Mouse (Mus musculus): ENCODE results near the gene Zgrf1. TPM values are rescaled to one million over a fixed set of nuclear protein-coding genes. Genes with fewer than 3 reads are reported as not detected.

The Zgrf1 gene
- total RNA-seq (2014; rRNA removed) (1.8 and 3.8 TPM in 2 replicates), polyA plus RNA-seq (2015; fragmentation: Nextera tagmentation; extraction: Ambion mirVana) (0.70 and 1.3 TPM in 2 replicates)

DNA sequence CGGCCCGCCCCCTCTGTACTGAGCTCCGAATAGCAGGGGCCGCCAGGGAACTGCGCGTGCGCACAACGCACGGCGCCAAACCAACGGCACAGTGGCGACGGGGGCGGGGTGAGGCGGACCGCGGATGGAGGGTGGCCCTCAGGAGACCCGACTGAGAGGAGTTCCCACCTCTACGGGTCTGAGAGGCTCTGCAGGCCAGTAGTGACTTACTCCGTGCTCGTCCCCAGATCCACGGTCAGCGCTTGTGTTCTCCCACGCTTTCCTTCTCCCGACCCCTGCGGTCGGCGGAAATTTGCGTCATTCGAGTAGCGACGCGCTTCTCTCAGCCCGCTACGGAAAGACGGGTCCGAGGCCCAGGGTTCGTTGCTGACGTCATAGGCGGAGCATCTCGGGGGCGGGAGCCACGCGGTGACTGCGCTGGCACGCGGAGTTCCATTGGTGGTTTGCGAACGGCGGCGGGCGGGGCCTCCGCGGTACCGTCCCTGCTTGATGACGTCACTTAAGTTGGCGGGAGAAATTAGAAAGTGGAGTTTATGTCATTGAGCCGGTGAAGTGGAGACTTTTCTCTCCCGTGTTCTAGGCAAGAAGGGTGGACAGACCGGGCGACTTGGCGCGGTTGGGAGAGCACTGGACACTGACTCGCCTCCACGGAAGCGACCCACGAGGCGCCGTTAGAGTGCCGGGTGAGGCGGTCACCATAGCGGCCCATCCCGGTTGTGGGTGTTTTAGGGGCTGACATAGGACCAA lies at the start of gene Zgrf1, which contains the start of gene Larp7:
Gene Zgrf1, plus strand, starts transcription at position 517 of the 747 bp plus-strand sequence.
Gene Larp7, minus strand, starts transcription at position 377 of the 747 bp plus-strand sequence.
- Histone ChIP-seq H3K4me1 (ENCODE audit: insufficient read depth) (no peaks in the 10 kb centered on the region), H3K9me3 (ENCODE audit: low read length) (no peaks in the 10 kb centered on the region), H3K9ac (peak within 1 kb of the TSS; percentile 72), H3K27ac (ENCODE audit: low read depth, low read length) (peak within 1 kb of the TSS; percentile 94), H3K4me3 (ENCODE audit: low read depth, low read length) (peak within 1 kb of the TSS; percentile 87), H3K4me2 (ENCODE audit: low read depth) (peak within 1 kb of the TSS; percentile 71), H3K36me3 (ENCODE audit: insufficient read depth) (no peaks in the 10 kb centered on the region), H3K27me3 (ENCODE audit: insufficient read depth, low read length) (no peaks in the 10 kb centered on the region)
- under 1% methylated on average over 72 of the region's 73 CpGs for WGBS
- ATAC-seq (peak; percentile 99), DNase-seq (peak; percentile 100)
- peak; percentile 36 for TF ChIP-seq CTCF (IDR thresholded peaks at IDR 0.05; ENCODE audit: low read depth)

DNA sequence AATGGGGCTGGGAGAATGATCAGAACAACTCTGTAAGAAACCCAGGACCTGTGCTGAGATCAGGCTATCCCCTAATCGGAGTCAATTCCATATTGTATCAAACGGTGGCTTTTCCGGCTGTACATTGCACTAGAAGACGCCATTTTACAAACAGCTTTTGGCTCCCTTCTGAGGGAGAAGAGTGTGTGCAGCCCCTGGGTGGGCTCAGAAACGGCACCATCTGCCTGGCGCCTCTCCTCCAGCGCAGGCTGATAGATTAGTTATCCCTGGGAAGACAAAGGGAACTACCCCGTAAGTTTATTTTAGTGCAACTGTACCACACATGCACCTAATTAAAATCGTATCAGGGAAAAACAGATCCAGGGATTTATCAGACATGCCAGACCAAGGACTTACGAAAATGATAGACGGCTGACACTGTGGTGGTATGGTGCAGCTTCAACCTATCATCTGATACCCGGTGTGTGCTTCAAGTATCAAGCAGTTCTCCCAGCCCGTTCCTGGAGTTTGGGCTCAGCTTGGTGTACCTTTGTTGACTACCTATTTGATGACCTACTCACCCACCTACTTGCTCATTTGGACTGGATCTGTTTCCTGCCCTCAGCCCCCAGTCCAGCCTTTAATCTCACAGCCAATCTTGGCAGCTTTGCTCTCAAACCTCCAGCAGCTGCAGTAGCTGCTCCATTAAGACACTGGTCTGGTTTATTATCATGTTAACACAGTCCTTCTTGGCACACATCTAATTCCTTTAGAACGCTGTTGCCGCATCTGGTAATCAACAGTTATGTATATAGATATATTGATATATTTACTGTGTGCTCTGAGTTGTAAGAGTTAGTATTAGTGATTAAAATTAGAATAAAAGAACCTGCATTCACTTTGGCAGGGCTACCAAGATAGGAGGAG lies 45.2 kb upstream of the Zgrf1 start:
- Histone ChIP-seq H3K9ac (no peak overlapping the region), H3K36me3 (ENCODE audit: insufficient read depth) (no peaks in the 10 kb centered on the region), H3K27ac (ENCODE audit: low read depth, low read length) (no peak overlapping the region), H3K9me3 (ENCODE audit: low read length) (no peaks in the 10 kb centered on the region), H3K4me1 (ENCODE audit: insufficient read depth) (no peaks in the 10 kb centered on the region), H3K4me3 (ENCODE audit: low read depth, low read length) (no peak overlapping the region), H3K27me3 (ENCODE audit: insufficient read depth, low read length) (no peaks in the 10 kb centered on the region), H3K4me2 (ENCODE audit: low read depth) (no peak overlapping the region)
- DNase-seq (peak; percentile 21), ATAC-seq (peak; percentile 49)
- no peak for TF ChIP-seq CTCF (IDR thresholded peaks at IDR 0.05; ENCODE audit: low read depth)
- WGBS = 50% methylated on average over 15 of the region's 15 CpGs

DNA sequence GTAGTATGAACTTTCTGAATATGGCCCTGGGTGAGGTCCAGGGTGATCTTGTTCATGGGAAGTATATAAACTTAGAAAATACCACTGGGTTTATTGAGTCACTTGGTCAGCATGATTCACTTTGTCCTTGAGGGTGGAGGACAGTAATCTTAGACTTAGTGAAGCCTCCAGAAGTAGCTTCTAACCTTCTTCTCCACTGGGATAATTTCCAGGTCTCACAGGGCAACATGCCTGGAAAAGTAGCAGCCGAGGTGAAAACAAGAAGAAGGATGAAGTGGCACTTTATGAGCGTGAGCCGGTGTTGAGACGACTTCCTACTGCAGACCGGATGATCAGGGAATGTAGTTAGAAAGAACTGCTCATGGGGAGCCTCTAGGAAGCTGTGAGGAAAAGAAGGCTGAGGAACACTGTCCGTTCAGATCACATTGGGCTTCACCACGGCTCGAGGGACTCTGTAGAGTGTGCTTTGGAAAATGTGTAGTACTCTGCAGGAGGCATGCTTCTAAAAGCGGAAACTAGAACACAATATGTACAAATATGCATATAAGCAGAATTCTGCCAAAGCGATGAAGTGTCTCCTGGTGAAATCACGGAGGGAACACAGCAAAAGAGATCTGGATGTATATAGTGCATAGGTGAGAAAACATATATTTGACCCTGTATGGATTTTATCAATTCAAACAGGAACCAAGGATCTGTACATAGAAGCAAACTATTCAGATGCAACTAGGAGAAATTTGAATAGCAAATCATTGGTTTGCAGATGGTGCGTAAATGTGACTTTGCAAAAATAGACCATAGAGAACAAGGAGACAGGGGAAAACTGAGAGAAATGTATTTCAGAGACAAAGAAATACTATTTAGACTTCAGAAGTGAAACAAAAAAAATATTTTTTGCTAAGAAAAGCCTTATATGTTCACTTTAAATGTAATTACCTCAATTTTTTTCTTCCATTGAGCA lies 41.2 kb upstream of the Zgrf1 start:
- 64% methylated on average over 12 of the region's 12 CpGs for WGBS
- Histone ChIP-seq H3K9me3 (ENCODE audit: low read length) (no peaks in the 10 kb centered on the region), H3K27ac (ENCODE audit: low read depth, low read length) (peak overlapping the region; percentile 51), H3K36me3 (ENCODE audit: insufficient read depth) (no peaks in the 10 kb centered on the region), H3K9ac (no peak overlapping the region), H3K4me2 (ENCODE audit: low read depth) (no peak overlapping the region; the same call in 1 of the 2 replicates), H3K4me1 (ENCODE audit: insufficient read depth) (no peaks in the 10 kb centered on the region), H3K4me3 (ENCODE audit: low read depth, low read length) (no peak overlapping the region), H3K27me3 (ENCODE audit: insufficient read depth, low read length) (no peaks in the 10 kb centered on the region)
- TF ChIP-seq CTCF (IDR thresholded peaks at IDR 0.05; ENCODE audit: low read depth) = no peak
- DNase-seq = peak; percentile 49
- ATAC-seq = peak; percentile 59

DNA sequence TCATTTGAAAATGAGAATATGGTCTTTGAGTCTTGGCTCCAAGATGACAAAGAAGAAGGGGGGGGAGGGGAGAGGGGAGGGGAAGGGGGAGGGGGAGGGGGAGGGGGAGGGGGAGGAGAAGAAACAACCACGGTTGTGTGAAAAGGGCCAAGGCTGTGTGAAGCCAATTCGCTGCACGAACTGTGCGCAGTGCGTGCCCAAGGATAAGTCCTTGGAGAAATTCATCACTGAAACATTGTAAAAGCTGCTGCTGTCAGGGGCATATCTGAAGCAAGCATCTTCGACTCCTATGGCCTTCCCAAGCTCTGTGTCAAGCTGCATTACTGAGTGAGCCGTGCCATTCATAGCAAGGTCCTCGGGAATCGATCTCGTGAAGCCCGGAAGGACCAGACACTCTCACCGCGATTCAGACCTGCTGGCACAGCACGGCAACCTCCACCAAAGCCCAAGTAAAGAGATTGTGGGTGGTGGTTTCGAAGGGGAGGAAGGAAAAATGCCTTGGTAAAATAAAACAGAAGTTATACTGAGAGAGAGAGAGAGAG lies 40.4 kb upstream of the Zgrf1 start:
- Histone ChIP-seq H3K27ac (ENCODE audit: low read depth, low read length) (peak overlapping the region; percentile 75), H3K4me2 (ENCODE audit: low read depth) (no peak overlapping the region), H3K9ac (no peak overlapping the region), H3K27me3 (ENCODE audit: insufficient read depth, low read length) (no peaks in the 10 kb centered on the region), H3K4me3 (ENCODE audit: low read depth, low read length) (no peak overlapping the region), H3K4me1 (ENCODE audit: insufficient read depth) (no peaks in the 10 kb centered on the region), H3K9me3 (ENCODE audit: low read length) (no peaks in the 10 kb centered on the region), H3K36me3 (ENCODE audit: insufficient read depth) (no peaks in the 10 kb centered on the region)
- no peak for TF ChIP-seq CTCF (IDR thresholded peaks at IDR 0.05; ENCODE audit: low read depth)
- WGBS = 72% methylated on average over 15 of the region's 15 CpGs
- ATAC-seq (peak; percentile 17; the same call in 1 of the 2 replicates), DNase-seq (peak; percentile 7)

DNA sequence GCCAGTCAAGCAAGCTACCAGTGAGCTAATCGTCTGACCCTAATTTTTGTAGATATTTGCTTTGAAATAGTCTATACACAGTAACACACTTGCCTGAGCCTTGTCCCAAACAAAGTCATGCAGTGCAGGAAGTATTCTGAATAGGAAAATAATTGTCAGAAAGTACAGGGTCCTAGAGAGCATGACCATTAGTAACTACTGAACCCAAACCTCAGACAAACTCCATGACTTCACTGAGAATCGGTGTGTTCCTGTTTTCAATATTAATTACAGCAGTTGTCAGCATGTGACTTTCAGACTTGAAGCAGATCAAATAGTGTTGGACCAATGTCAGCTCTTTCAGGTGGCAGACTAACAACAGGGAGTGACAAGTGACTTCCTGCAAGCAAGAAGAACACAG lies 39.6 kb upstream of the Zgrf1 start:
- DNase-seq (no peak), ATAC-seq (no peak)
- no peaks in the 10 kb centered on the region for H3K9me3 ChIP-seq (ENCODE audit: low read length)
- no peak overlapping the region for H3K4me2 ChIP-seq (ENCODE audit: low read depth)
- no peak for TF ChIP-seq CTCF (IDR thresholded peaks at IDR 0.05; ENCODE audit: low read depth)
- H3K27ac ChIP-seq (ENCODE audit: low read depth, low read length) = no peak overlapping the region
- no peaks in the 10 kb centered on the region for H3K36me3 ChIP-seq (ENCODE audit: insufficient read depth)
- H3K9ac ChIP-seq = no peak overlapping the region
- H3K4me1 ChIP-seq (ENCODE audit: insufficient read depth) = no peaks in the 10 kb centered on the region
- no peak overlapping the region for H3K4me3 ChIP-seq (ENCODE audit: low read depth, low read length)
- WGBS = 75% methylated on average over 2 of the region's 2 CpGs
- H3K27me3 ChIP-seq (ENCODE audit: insufficient read depth, low read length) = no peaks in the 10 kb centered on the region

DNA sequence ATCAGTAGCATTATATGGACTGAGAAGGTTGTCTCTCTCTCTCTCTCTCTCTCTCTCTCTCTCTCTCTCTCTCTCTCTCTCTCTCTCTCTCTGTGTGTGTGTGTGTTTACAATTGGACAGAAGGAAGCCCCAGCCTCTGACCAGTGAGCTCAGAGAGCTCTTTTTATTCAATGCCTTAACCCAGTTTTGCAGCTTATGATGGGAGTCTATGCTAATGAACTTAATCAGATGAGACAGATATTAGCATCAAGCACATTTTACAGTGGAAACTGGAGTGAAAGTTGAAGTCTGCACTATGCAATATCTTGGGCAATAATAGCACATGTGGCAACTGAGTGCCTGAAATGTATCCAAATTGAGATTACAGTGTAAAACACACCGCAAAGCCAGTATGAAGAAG lies 38.0 kb upstream of the Zgrf1 start:
- TF ChIP-seq CTCF (IDR thresholded peaks at IDR 0.05; ENCODE audit: low read depth) = no peak
- Histone ChIP-seq H3K4me2 (ENCODE audit: low read depth) (no peak overlapping the region), H3K9ac (no peak overlapping the region), H3K27me3 (ENCODE audit: insufficient read depth, low read length) (no peaks in the 10 kb centered on the region), H3K9me3 (ENCODE audit: low read length) (no peaks in the 10 kb centered on the region), H3K4me1 (ENCODE audit: insufficient read depth) (no peaks in the 10 kb centered on the region), H3K27ac (ENCODE audit: low read depth, low read length) (no peak overlapping the region), H3K36me3 (ENCODE audit: insufficient read depth) (no peaks in the 10 kb centered on the region), H3K4me3 (ENCODE audit: low read depth, low read length) (no peak overlapping the region)
- ATAC-seq = no peak
- 74% methylated on average over 1 of the region's 1 CpGs for WGBS
- DNase-seq = no peak
